Mouse (Mus musculus) bone marrow, adult 2 months (tissue): ENCODE data around the gene Ndufs2. TPM values are rescaled to one million over a fixed set of nuclear protein-coding genes. Genes with fewer than 3 reads are reported as not detected.

Source experiments
- H3K27ac ChIP-seq: fragments of 200-500 bp; 2 replicates; pipeline ENCODE4 v1.5.1; 2012; ENCODE audit warnings: low read depth, mild to moderate bottlenecking, control low read depth, inconsistent platforms, low read length; ENCODE audit not compliant: control insufficient read depth, poor library complexity, insufficient read depth
- H3K4me1 ChIP-seq: fragments of 200-500 bp; 2 replicates; pipeline ENCODE4 v1.6.1; 2011; ENCODE audit warnings: low read length; ENCODE audit not compliant: control insufficient read depth, insufficient read depth
- H3K4me3 ChIP-seq: fragments of 200-500 bp; replicated peaks from 2 replicates; pipeline ENCODE3; 2011; ENCODE audit warnings: mild to moderate bottlenecking, low read depth, low read length, control low read depth; ENCODE audit not compliant: control insufficient read depth
- CTCF ChIP-seq: fragments of 200-500 bp; IDR thresholded peaks from 2 replicates; pipeline ENCODE4 v1.5.1; 2011; ENCODE audit warnings: low read length, control low read depth; ENCODE audit not compliant: control insufficient read depth, insufficient read depth
- POLR2A ChIP-seq: fragments of 200-500 bp; IDR thresholded peaks from 2 replicates; pipeline ENCODE4 v1.6.1; 2011; ENCODE audit warnings: low read depth, mild to moderate bottlenecking, control low read depth, low read length, borderline replicate concordance; ENCODE audit not compliant: control insufficient read depth
- WGBS: fragments of 180-500 bp; shearing (Covaris S2); methylation state at CpG from one replicate; pipeline ENCODE4 v1.1.7; 2018; 5-methylcytosine and 5-hydroxymethylcytosine counted together
- polyA plus RNA-seq: library from polyadenylated mRNA; stranded (reverse); fragments of >200 nt; gene quantifications from 2 replicates; pipeline ENCODE4 v1.2.4, GENCODE M21; 2011; ENCODE audit warnings: low replicate concordance; ENCODE audit not compliant: missing spikeins, insufficient read depth, insufficient read length

Gene Ndufs2
- polyA plus RNA-seq, 1 experiment, result 109 TPM

GRCm38 (mm10) chr1:171275144-171275734, 24.1 kb upstream of the Ndufs2 start:
- Histone ChIP-seq H3K27ac (no peak overlapping the region), H3K4me1 (peaks cover 3% of the 10 kb centered on the region; the same call in 1 of the 2 replicates), H3K4me3 (no peak overlapping the region)
- WGBS, result 94% methylated on average over 11 of the region's 11 CpGs
- TF ChIP-seq CTCF, result no peak

GRCm38 (mm10) chr1:171274171-171274570, 23.0 kb upstream of the Ndufs2 start:
- 49% methylated on average over 12 of the region's 12 CpGs for WGBS
- TF ChIP-seq POLR2A, result no peak
- TF ChIP-seq CTCF, result no peak
- no peak overlapping the region for H3K4me3 ChIP-seq
- peak overlapping the region; percentile 50 for H3K27ac ChIP-seq
- H3K4me1 ChIP-seq, result peaks cover 3% of the 10 kb centered on the region; the same call in 1 of the 2 replicates

- Histone ChIP-seq H3K27ac (peak overlapping the region; percentile 85), H3K4me1 (peaks cover 2% of the 10 kb centered on the region; the same call in 1 of the 2 replicates), H3K4me3 (peak overlapping the region; percentile 48)
- WGBS, result 25% methylated on average over 3 of the region's 3 CpGs
- TF ChIP-seq CTCF (no peak), POLR2A (no peak)
These were observed 20.9 kb upstream of the Ndufs2 start for GRCm38 (mm10) chr1:171272086-171272485.

GRCm38 (mm10) chr1:171271622-171272021, 20.4 kb upstream of the Ndufs2 start:
- 41% methylated on average over 10 of the region's 10 CpGs for WGBS
- H3K4me3 ChIP-seq, result peak overlapping the region; percentile 48
- H3K27ac ChIP-seq, result peak overlapping the region; percentile 85
- peaks cover 2% of the 10 kb centered on the region; the same call in 1 of the 2 replicates for H3K4me1 ChIP-seq
- no peak for TF ChIP-seq POLR2A
- TF ChIP-seq CTCF, result no peak

GRCm38 (mm10) chr1:171271196-171271595, 20.0 kb upstream of the Ndufs2 start:
- TF ChIP-seq CTCF (no peak), POLR2A (no peak)
- 56% methylated on average over 9 of the region's 9 CpGs for WGBS
- Histone ChIP-seq H3K4me3 (peak overlapping the region; percentile 95), H3K4me1 (peaks cover 2% of the 10 kb centered on the region; the same call in 1 of the 2 replicates), H3K27ac (peak overlapping the region; percentile 78; the same call in 1 of the 2 replicates)

GRCm38 (mm10) chr1:171270573-171270900, 19.3 kb upstream of the Ndufs2 start:
- Histone ChIP-seq H3K27ac (peak overlapping the region; percentile 78), H3K4me3 (peak overlapping the region; percentile 95), H3K4me1 (peaks cover 2% of the 10 kb centered on the region; the same call in 1 of the 2 replicates)
- 2% methylated on average over 19 of the region's 19 CpGs for WGBS
- no peak for TF ChIP-seq CTCF
- no peak for TF ChIP-seq POLR2A

- TF ChIP-seq POLR2A (peak; percentile 99), CTCF (no peak)
- 5% methylated on average over 36 of the region's 36 CpGs for WGBS
- peak within 1 kb of the TSS; percentile 78 for H3K27ac ChIP-seq
- peak within 1 kb of the TSS; percentile 95 for H3K4me3 ChIP-seq
- H3K4me1 ChIP-seq, result peaks cover 2% of the 10 kb centered on the region; the same call in 1 of the 2 replicates
These were observed 18.8 kb upstream of the Ndufs2 start, which contains the start of gene B4galt3 for GRCm38 (mm10) chr1:171269848-171270572. Gene B4galt3, plus strand, starts transcription at chr1:171270328.

GRCm38 (mm10) chr1:171268341-171268740, 17.2 kb upstream of the Ndufs2 start:
- Histone ChIP-seq H3K4me3 (no peak overlapping the region), H3K27ac (no peak overlapping the region), H3K4me1 (peaks cover 2% of the 10 kb centered on the region; the same call in 1 of the 2 replicates)
- TF ChIP-seq CTCF, result no peak
- TF ChIP-seq POLR2A, result no peak
- WGBS, result 44% methylated on average over 1 of the region's 1 CpGs
